Mouse (Mus musculus) lung, postnatal 4 days (tissue): ENCODE measurements at regions not wholly inside any gene's neighbourhood (a gene's known extent, or its start where the extent isn't known, plus 50 kb on each side); places are given as distances from the start of the nearest gene placed in this dataset.
A peak's percentile ranks its signal among the peaks of the same experiment; 100 is the strongest.

Experiments used
- DNase-seq, 2 experiments: peaks; one replicate each; pipeline ENCODE4 v3.0.0; 2021

GRCm38 (mm10) chr5:111601711-111602521 lies 131.8 kb upstream of the Gm26897 start:
- peak; percentile 24 to 61 for DNase-seq

GRCm38 (mm10) chr5:111613687-111614086 lies 120.0 kb upstream of the Gm26897 start:
- DNase-seq = no peak

- DNase-seq = peak; percentile 49 to 72
Observed at GRCm38 (mm10) chr5:111619974-111620373, 113.8 kb upstream of the Gm26897 start.

GRCm38 (mm10) chr5:111620626-111621025 lies 113.1 kb upstream of the Gm26897 start:
- no peak for DNase-seq

GRCm38 (mm10) chr5:111622481-111622880 lies 111.2 kb upstream of the Gm26897 start:
- DNase-seq = no peak

GRCm38 (mm10) chr5:111626273-111626798 lies 107.4 kb upstream of the Gm26897 start:
- DNase-seq = no peak

- DNase-seq = no peak
Observed at GRCm38 (mm10) chr5:111630313-111630844, 103.3 kb upstream of the Gm26897 start.

GRCm38 (mm10) chr5:111631572-111632161 lies 102.1 kb upstream of the Gm26897 start:
- no peak for DNase-seq

GRCm38 (mm10) chr5:111635092-111635491 lies 98.6 kb upstream of the Gm26897 start:
- no peak for DNase-seq

- DNase-seq = no peak
Observed at GRCm38 (mm10) chr5:111636969-111637368, 96.8 kb upstream of the Gm26897 start.

- no peak for DNase-seq
Observed at GRCm38 (mm10) chr5:111638306-111638705, 95.4 kb upstream of the Gm26897 start.

GRCm38 (mm10) chr5:111639476-111640287 lies 94.0 kb upstream of the Gm26897 start:
- no peak for DNase-seq

- no peak for DNase-seq
Observed at GRCm38 (mm10) chr5:111640976-111641375, 92.7 kb upstream of the Gm26897 start.

- DNase-seq = no peak
Observed at GRCm38 (mm10) chr5:111641685-111642084, 92.0 kb upstream of the Gm26897 start.

GRCm38 (mm10) chr5:111644142-111644541 lies 89.6 kb upstream of the Gm26897 start:
- DNase-seq = no peak

- DNase-seq = no peak
Observed at GRCm38 (mm10) chr5:111644788-111645187, 88.9 kb upstream of the Gm26897 start.

GRCm38 (mm10) chr5:111647686-111648200 lies 86.0 kb upstream of the Gm26897 start:
- no peak for DNase-seq

GRCm38 (mm10) chr5:111648481-111648880 lies 85.2 kb upstream of the Gm26897 start:
- DNase-seq = peak; percentile 52 to 81

- peak; percentile 75 to 82 for DNase-seq
Observed at GRCm38 (mm10) chr5:111649012-111649411, 84.7 kb upstream of the Gm26897 start.

- DNase-seq = no peak
Observed at GRCm38 (mm10) chr5:111652472-111652871, 81.3 kb upstream of the Gm26897 start.

- no peak for DNase-seq
Observed at GRCm38 (mm10) chr5:111656436-111656835, 77.3 kb upstream of the Gm26897 start.

- peak; percentile 60 to 76 for DNase-seq
Observed at GRCm38 (mm10) chr5:111657759-111658429, 75.8 kb upstream of the Gm26897 start.
